ENCODE assay signal across 10 mouse cellular contexts in genomic region chr1:62786255-62786654, GRCm38 (mm10).
DNase-seq lines count a peak whose midpoint lies in the region; ATAC-seq lines count a peak whose summit lies in the region.
"Had no signal": no experiment of that assay in that cellular context is flagged by ENCODE, and none has a peak within 500 bp of the region (broad histone marks: within the 10 kb centered on the region; RNA-seq: fewer than 3 reads in every experiment).

No protein-coding gene starts in this region.

- intact Hi-C loops in left cerebral cortex, postnatal 10 days (cut with DNase I): loop anchor here (10.0 kb wide), 2 partner anchors 179 to 1651 kb away; no protein-coding TSS in a partner anchor

- DNase-seq in kidney, adult 18-20 months: peak; percentile 65
- DNase-seq in MN1 (ENCODE audit: low spot score): peak; percentile 43
- peak; percentile 47 for DNase-seq in cerebellum, adult 11-12 months
- DNase-seq in left cerebral cortex, postnatal 10 days (ENCODE audit: extremely low spot score in 1 of 2, low spot score in 2 of 2): peak; percentile 64 to 74

- no peak overlapping the region for H3K9ac ChIP-seq in kidney, embryonic 15.5 days
- H3K9ac ChIP-seq in neural tube, embryonic 15.5 days (replicated peaks): no peak overlapping the region
- H3K9ac ChIP-seq: embryonic facial prominence, embryonic 15.5 days; limb, embryonic 15.5 days had no signal

- no peak overlapping the region for H3K27ac ChIP-seq in kidney, embryonic 15.5 days
- H3K27ac ChIP-seq in neural tube, embryonic 15.5 days (replicated peaks): 0 out of 2 replicates have a peak overlapping the region, but pooled peaks have one; percentile 7
- H3K27ac ChIP-seq: embryonic facial prominence, embryonic 15.5 days; limb, embryonic 15.5 days had no signal

- no peaks in the 10 kb centered on the region for H3K9me3 ChIP-seq in kidney, embryonic 15.5 days (replicated peaks)
- no peaks in the 10 kb centered on the region for H3K9me3 ChIP-seq in neural tube, embryonic 15.5 days (replicated peaks)
- H3K9me3 ChIP-seq: embryonic facial prominence, embryonic 15.5 days; limb, embryonic 15.5 days had no signal

- no peak overlapping the region for H3K4me3 ChIP-seq in kidney, embryonic 15.5 days (replicated peaks)
- H3K4me3 ChIP-seq in neural tube, embryonic 15.5 days (replicated peaks): no peak overlapping the region
- H3K4me3 ChIP-seq: embryonic facial prominence, embryonic 15.5 days; limb, embryonic 15.5 days had no signal

- peaks cover 28% of the 10 kb centered on the region for H3K27me3 ChIP-seq in kidney, embryonic 15.5 days
- H3K27me3 ChIP-seq in neural tube, embryonic 15.5 days (replicated peaks): no peaks in the 10 kb centered on the region; the same call in 1 of the 2 replicates
- H3K27me3 ChIP-seq: embryonic facial prominence, embryonic 15.5 days; limb, embryonic 15.5 days had no signal

- no peak overlapping the region for H3K4me2 ChIP-seq in kidney, embryonic 15.5 days
- H3K4me2 ChIP-seq in neural tube, embryonic 15.5 days: no peak overlapping the region
- H3K4me2 ChIP-seq: embryonic facial prominence, embryonic 15.5 days; limb, embryonic 15.5 days had no signal

- H3K36me3 ChIP-seq in kidney, embryonic 15.5 days: no peaks in the 10 kb centered on the region
- peaks cover 8% of the 10 kb centered on the region; the same call in 1 of the 2 replicates for H3K36me3 ChIP-seq in neural tube, embryonic 15.5 days

- 19% methylated on average over 5 of the region's 5 CpGs for WGBS in kidney, embryonic 15.5 days
- 18% methylated on average over 5 of the region's 5 CpGs for WGBS in neural tube, embryonic 15.5 days

- no peak for ATAC-seq in kidney, embryonic 15.5 days (replicated peaks; ENCODE audit: low FRiP score)
- peak; percentile 55; the same call in 1 of the 2 replicates for ATAC-seq in granulocyte monocyte progenitor cell, adult 5-6 weeks (replicated peaks; ENCODE audit: poor library complexity, severe bottlenecking)
- ATAC-seq in neural tube, embryonic 15.5 days (ENCODE audit: low FRiP score): no peak
- no peak for ATAC-seq in monocyte, adult 5-6 weeks (replicated peaks; ENCODE audit: insufficient number of reproducible peaks, low FRiP score, low TSS enrichment, poor library complexity, severe bottlenecking)

- peaks cover 11% of the 10 kb centered on the region; the same call in 1 of the 2 replicates for H3K4me1 ChIP-seq in kidney, embryonic 15.5 days
- H3K4me1 ChIP-seq in neural tube, embryonic 15.5 days: peaks cover 21% of the 10 kb centered on the region
